Mouse (Mus musculus) megakaryocyte, embryonic 14.5 days (primary cell): Measurements from ENCODE around the gene Kifc5b. TPM values are rescaled to one million over a fixed set of nuclear protein-coding genes. Genes with fewer than 3 reads are reported as not detected.
A peak's percentile ranks its signal among the peaks of the same experiment; 100 is the strongest.

Experiments
- H3K27me3 ChIP-seq: replicated peaks from 2 replicates; pipeline ENCODE3; 2012; ENCODE audit warnings: inconsistent platforms
- H3K36me3 ChIP-seq: replicated peaks from 2 replicates; pipeline ENCODE3; 2012; ENCODE audit warnings: low read length, inconsistent platforms, mixed read lengths
- H3K4me1 ChIP-seq: 2 replicates; pipeline ENCODE4 v1.6.1; 2012; ENCODE audit warnings: inconsistent platforms
- H3K4me3 ChIP-seq: replicated peaks from 2 replicates; pipeline ENCODE3; 2012; ENCODE audit warnings: moderate library complexity, mild to moderate bottlenecking, inconsistent platforms
- H3K9me3 ChIP-seq: 2 replicates; pipeline ENCODE4 v1.6.1; 2012; ENCODE audit warnings: inconsistent platforms
- FLI1 ChIP-seq: IDR thresholded peaks from 2 replicates; pipeline ENCODE4 v1.6.1; 2012; ENCODE audit warnings: low read length, inconsistent platforms, mixed read lengths
- GATA1 ChIP-seq: IDR thresholded peaks from 3 replicates; pipeline ENCODE4 v1.6.1; 2012; ENCODE audit warnings: mixed read lengths, low read length, inconsistent platforms, borderline replicate concordance
- polyA plus RNA-seq: library from polyadenylated mRNA; stranded (reverse); fragments of >175 nt; gene quantifications from 2 replicates; pipeline ENCODE4 v1.2.3, GENCODE M21; 2012; ENCODE audit warnings: low replicate concordance; ENCODE audit not compliant: insufficient read depth

The Kifc5b gene
- polyA plus RNA-seq, 1 experiment, result 12.1 TPM

- Histone ChIP-seq H3K4me3 (peak overlapping the region; percentile 88), H3K27me3 (peaks cover 54% of the 10 kb centered on the region), H3K4me1 (peaks cover 67% of the 10 kb centered on the region), H3K36me3 (no peaks in the 10 kb centered on the region), H3K9me3 (no peaks in the 10 kb centered on the region)
- no peak for TF ChIP-seq GATA1
- TF ChIP-seq FLI1, result no peak
Observed at GRCm38 (mm10) chr17:26946567-26946966, 29.7 kb downstream of the Kifc5b start.

- H3K4me3 ChIP-seq, result peak overlapping the region; percentile 25
- TF ChIP-seq GATA1 (no peak), FLI1 (no peak)
- H3K9me3 ChIP-seq, result no peaks in the 10 kb centered on the region
- H3K27me3 ChIP-seq, result peaks cover 61% of the 10 kb centered on the region
- H3K4me1 ChIP-seq, result peaks cover 68% of the 10 kb centered on the region
- no peaks in the 10 kb centered on the region for H3K36me3 ChIP-seq
Observed at GRCm38 (mm10) chr17:26947231-26948100, 30.6 kb downstream of the Kifc5b start.

- H3K36me3 ChIP-seq, result no peaks in the 10 kb centered on the region
- H3K4me1 ChIP-seq, result peaks cover 77% of the 10 kb centered on the region
- no peaks in the 10 kb centered on the region for H3K9me3 ChIP-seq
- TF ChIP-seq FLI1 (no peak), GATA1 (no peak)
- H3K4me3 ChIP-seq, result peak overlapping the region; percentile 90
- peaks cover 71% of the 10 kb centered on the region for H3K27me3 ChIP-seq
Observed at GRCm38 (mm10) chr17:26948316-26949050, 31.6 kb downstream of the Kifc5b start.

GRCm38 (mm10) chr17:26949051-26949577, 32.2 kb downstream of the Kifc5b start:
- Histone ChIP-seq H3K4me3 (peak overlapping the region; percentile 90), H3K4me1 (peaks cover 83% of the 10 kb centered on the region), H3K9me3 (no peaks in the 10 kb centered on the region)

GRCm38 (mm10) chr17:26949866-26950265, 33.0 kb downstream of the Kifc5b start:
- Histone ChIP-seq H3K27me3 (peaks cover 66% of the 10 kb centered on the region), H3K4me1 (peaks cover 80% of the 10 kb centered on the region), H3K36me3 (peaks cover 2% of the 10 kb centered on the region)

More at GRCm38 (mm10) chr17:26949051-26949577, 32.2 kb downstream of the Kifc5b start:
- Histone ChIP-seq H3K27me3 (peaks cover 73% of the 10 kb centered on the region), H3K36me3 (no peaks in the 10 kb centered on the region)
- TF ChIP-seq GATA1, result no peak
- TF ChIP-seq FLI1, result no peak

GRCm38 (mm10) chr17:26950560-26951288, 33.8 kb downstream of the Kifc5b start:
- Histone ChIP-seq H3K27me3 (peaks cover 58% of the 10 kb centered on the region), H3K4me3 (peak overlapping the region; percentile 38), H3K36me3 (peaks cover 11% of the 10 kb centered on the region), H3K4me1 (peaks cover 80% of the 10 kb centered on the region), H3K9me3 (no peaks in the 10 kb centered on the region)
- no peak for TF ChIP-seq GATA1
- TF ChIP-seq FLI1, result no peak

More at GRCm38 (mm10) chr17:26949866-26950265, 33.0 kb downstream of the Kifc5b start:
- TF ChIP-seq GATA1 (no peak), FLI1 (no peak)
- no peaks in the 10 kb centered on the region for H3K9me3 ChIP-seq
- H3K4me3 ChIP-seq, result peak overlapping the region; percentile 44

GRCm38 (mm10) chr17:26951406-26951805, 34.5 kb downstream of the Kifc5b start:
- Histone ChIP-seq H3K4me1 (peaks cover 81% of the 10 kb centered on the region), H3K9me3 (no peaks in the 10 kb centered on the region), H3K36me3 (peaks cover 13% of the 10 kb centered on the region), H3K27me3 (peaks cover 52% of the 10 kb centered on the region), H3K4me3 (peak overlapping the region; percentile 83)
- TF ChIP-seq GATA1 (no peak), FLI1 (no peak)

- Histone ChIP-seq H3K9me3 (no peaks in the 10 kb centered on the region), H3K27me3 (peaks cover 47% of the 10 kb centered on the region), H3K4me1 (peaks cover 82% of the 10 kb centered on the region), H3K36me3 (peaks cover 18% of the 10 kb centered on the region), H3K4me3 (peak overlapping the region; percentile 83)
- TF ChIP-seq FLI1, result no peak
- TF ChIP-seq GATA1, result no peak
Observed at GRCm38 (mm10) chr17:26951952-26952877, 35.3 kb downstream of the Kifc5b start.

GRCm38 (mm10) chr17:26953201-26953600, 36.3 kb downstream of the Kifc5b start:
- Histone ChIP-seq H3K27me3 (peaks cover 44% of the 10 kb centered on the region), H3K9me3 (no peaks in the 10 kb centered on the region), H3K4me3 (peak overlapping the region; percentile 70), H3K4me1 (peaks cover 84% of the 10 kb centered on the region), H3K36me3 (peaks cover 28% of the 10 kb centered on the region)
- no peak for TF ChIP-seq GATA1
- TF ChIP-seq FLI1, result no peak
